Mouse (Mus musculus) forebrain, embryonic 14.5 days (tissue): Measurements from ENCODE around the gene Nostrin. TPM values are rescaled to one million over a fixed set of nuclear protein-coding genes. Genes with fewer than 3 reads are reported as not detected.

Experiments used
- ATAC-seq: fragments of 200-750 bp; cut with Nextera tagmentation; 2 replicates; pipeline ENCODE4 v1.8.0; 2017; ENCODE audit warnings: mild to moderate bottlenecking, moderate library complexity
- DNase-seq: peaks from one replicate; pipeline ENCODE4 v3.0.0-alpha.2; 2015; ENCODE audit warnings: low spot score
- H3K27ac ChIP-seq: fragments of 300-500 bp; sonication (generic); 2 replicates; pipeline ENCODE4 v1.5.1; 2014; ENCODE audit warnings: low read depth, mild to moderate bottlenecking, control low read depth, low read length, moderate library complexity
- H3K27me3 ChIP-seq: fragments of 300-500 bp; sonication (generic); replicated peaks from 2 replicates; pipeline ENCODE4 v1.6.1; 2014; ENCODE audit warnings: low read length, control low read depth, mixed read lengths; ENCODE audit not compliant: control insufficient read depth, insufficient read depth
- H3K36me3 ChIP-seq: fragments of 300-500 bp; sonication (generic); 2 replicates; pipeline ENCODE4 v1.6.1; 2014; ENCODE audit warnings: low read length, control low read depth; ENCODE audit not compliant: control insufficient read depth, insufficient read depth
- H3K4me1 ChIP-seq: fragments of 300-500 bp; sonication (generic); 2 replicates; pipeline ENCODE4 v1.6.1; 2014; ENCODE audit warnings: antibody characterized with exemption, low read length, control low read depth; ENCODE audit not compliant: control insufficient read depth, insufficient read depth
- H3K4me2 ChIP-seq: fragments of 300-500 bp; sonication (generic); 2 replicates; pipeline ENCODE4 v1.6.1; 2014; ENCODE audit warnings: mild to moderate bottlenecking, control low read depth, low read length
- H3K4me3 ChIP-seq: fragments of 300-500 bp; sonication (generic); 2 replicates; pipeline ENCODE4 v1.5.1; 2014; ENCODE audit warnings: low read depth, low read length, control low read depth
- H3K9ac ChIP-seq: fragments of 300-500 bp; sonication (generic); 2 replicates; pipeline ENCODE4 v1.6.1; 2014; ENCODE audit warnings: mild to moderate bottlenecking, low read length, control low read depth, moderate library complexity
- H3K9me3 ChIP-seq: fragments of 300-500 bp; sonication (generic); replicated peaks from 2 replicates; pipeline ENCODE4 v1.6.1; 2016; ENCODE audit warnings: low read length, control low read depth, mixed read lengths; ENCODE audit not compliant: control insufficient read depth
- WGBS: fragments of 180-500 bp; shearing (Covaris S2); extraction: QIAGEN DNeasy Blood & Tissue Kit; methylation state at CpG from one replicate; pipeline ENCODE4 v1.1.7; 2014; 5-methylcytosine and 5-hydroxymethylcytosine counted together
- polyA plus RNA-seq: library from polyadenylated mRNA; unstranded; fragments of >200 nt; fragmentation: Nextera tagmentation; extraction: Ambion mirVana; gene quantifications from 2 replicates; pipeline ENCODE4 v1.2.1, GENCODE M21; 2014

The Nostrin gene
- polyA plus RNA-seq, 1 experiment from 2014 or later: 1.2 TPM

DNA sequence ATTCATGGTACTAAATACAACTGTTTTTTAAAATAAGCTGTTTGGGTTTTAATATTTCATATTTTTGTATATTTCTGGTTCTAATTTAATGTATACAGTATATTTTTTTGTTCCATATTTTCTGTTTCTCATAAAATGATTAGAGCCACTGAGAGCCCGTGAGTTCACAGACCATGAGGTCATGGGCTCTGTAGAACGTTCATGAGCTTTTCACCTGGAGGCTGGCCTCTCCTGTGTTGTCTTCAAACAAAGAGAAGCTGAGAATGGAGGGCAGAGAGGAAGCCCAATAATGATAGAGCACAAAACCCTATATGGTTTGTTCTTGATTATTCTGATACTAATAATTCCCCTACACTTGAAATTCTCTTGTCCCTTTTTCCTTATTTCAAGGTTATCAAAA lies 89.1 kb downstream of the Nostrin start:
- 59% methylated on average over 2 of the region's 2 CpGs for WGBS

DNA sequence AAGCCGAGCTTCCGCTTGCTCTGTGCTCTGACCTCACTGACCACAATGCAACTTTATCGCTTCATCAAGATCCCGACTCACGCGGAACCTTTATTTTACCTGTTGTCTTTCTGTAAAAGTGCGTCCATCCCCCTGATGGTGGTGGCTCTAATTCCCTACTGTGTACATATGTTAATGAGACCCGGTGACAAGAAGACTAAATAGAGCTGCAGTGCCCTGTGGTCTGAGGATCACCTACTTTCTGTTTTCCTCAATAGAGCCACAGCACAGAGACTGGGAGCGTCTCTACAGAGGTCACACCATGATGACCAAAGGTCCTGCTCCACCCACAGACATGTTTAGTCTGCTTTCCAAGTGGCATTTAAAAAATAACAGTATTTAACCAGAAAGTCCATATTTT lies 91.3 kb downstream of the Nostrin start:
- H3K4me1 ChIP-seq: no peaks in the 10 kb centered on the region
- H3K4me2 ChIP-seq: no peak overlapping the region
- H3K4me3 ChIP-seq: no peak overlapping the region
- H3K27ac ChIP-seq: no peak overlapping the region
- DNase-seq (no peak), ATAC-seq (no peak)
- no peak overlapping the region for H3K9ac ChIP-seq
- 90% methylated on average over 9 of the region's 9 CpGs for WGBS
- no peaks in the 10 kb centered on the region for H3K27me3 ChIP-seq
- H3K36me3 ChIP-seq: no peaks in the 10 kb centered on the region
- H3K9me3 ChIP-seq: no peaks in the 10 kb centered on the region

More for the DNA sequence above, 89.1 kb downstream of the Nostrin start:
- DNase-seq (no peak), ATAC-seq (no peak)
- H3K4me2 ChIP-seq: no peak overlapping the region
- H3K9ac ChIP-seq: no peak overlapping the region
- H3K9me3 ChIP-seq: no peaks in the 10 kb centered on the region
- H3K4me1 ChIP-seq: no peaks in the 10 kb centered on the region
- no peaks in the 10 kb centered on the region for H3K27me3 ChIP-seq
- H3K36me3 ChIP-seq: no peaks in the 10 kb centered on the region
- no peak overlapping the region for H3K27ac ChIP-seq
- H3K4me3 ChIP-seq: no peak overlapping the region

DNA sequence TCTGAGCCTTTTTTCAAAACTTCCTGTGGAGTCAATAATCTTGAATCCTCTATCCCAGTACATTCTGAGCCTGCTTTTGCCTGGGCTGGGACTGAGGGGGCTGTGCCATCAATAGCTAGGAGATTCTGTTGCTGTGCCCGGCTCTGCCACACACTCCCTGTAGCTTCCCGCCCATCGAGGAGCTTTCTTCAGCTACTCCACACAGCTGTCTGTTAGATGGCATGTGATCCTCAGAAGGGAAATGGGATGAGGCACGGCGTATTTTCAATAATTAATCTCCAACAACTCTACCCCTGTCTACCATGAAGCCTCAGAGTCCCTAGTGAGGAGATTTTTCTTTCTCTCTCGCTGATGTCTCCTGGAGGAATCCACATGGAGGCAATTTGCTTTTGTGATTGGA lies 93.0 kb downstream of the Nostrin start:
- Histone ChIP-seq H3K27me3 (no peaks in the 10 kb centered on the region), H3K4me3 (no peak overlapping the region), H3K4me1 (no peaks in the 10 kb centered on the region), H3K9me3 (no peaks in the 10 kb centered on the region), H3K9ac (no peak overlapping the region), H3K36me3 (no peaks in the 10 kb centered on the region), H3K4me2 (no peak overlapping the region), H3K27ac (no peak overlapping the region)
- ATAC-seq (no peak), DNase-seq (no peak)
- 85% methylated on average over 6 of the region's 6 CpGs for WGBS

DNA sequence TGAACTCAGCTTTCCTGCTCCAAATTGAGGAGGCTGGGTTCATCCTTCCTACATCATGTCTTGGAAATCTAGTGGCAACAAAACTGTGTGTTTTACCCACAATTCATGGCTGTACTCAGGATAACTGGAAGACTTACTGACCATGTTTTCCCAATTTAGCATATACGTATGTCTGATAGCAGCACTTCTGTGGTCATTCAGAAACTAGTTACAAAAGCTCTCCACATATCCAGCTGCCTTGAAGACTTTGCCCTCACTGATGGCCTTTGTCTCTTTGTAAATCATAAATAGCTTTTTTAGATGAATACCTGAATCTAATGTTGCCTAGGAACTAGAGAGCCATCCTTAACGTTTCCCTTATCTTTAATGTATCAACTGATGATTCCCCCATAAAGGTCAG lies 94.5 kb downstream of the Nostrin start:
- no peak overlapping the region for H3K9ac ChIP-seq
- no peak overlapping the region for H3K4me3 ChIP-seq
- H3K9me3 ChIP-seq: no peaks in the 10 kb centered on the region
- 90% methylated on average over 2 of the region's 2 CpGs for WGBS
- no peaks in the 10 kb centered on the region for H3K27me3 ChIP-seq
- no peaks in the 10 kb centered on the region for H3K4me1 ChIP-seq
- no peak for ATAC-seq
- H3K27ac ChIP-seq: no peak overlapping the region
- no peak overlapping the region for H3K4me2 ChIP-seq
- no peaks in the 10 kb centered on the region for H3K36me3 ChIP-seq
- no peak for DNase-seq

DNA sequence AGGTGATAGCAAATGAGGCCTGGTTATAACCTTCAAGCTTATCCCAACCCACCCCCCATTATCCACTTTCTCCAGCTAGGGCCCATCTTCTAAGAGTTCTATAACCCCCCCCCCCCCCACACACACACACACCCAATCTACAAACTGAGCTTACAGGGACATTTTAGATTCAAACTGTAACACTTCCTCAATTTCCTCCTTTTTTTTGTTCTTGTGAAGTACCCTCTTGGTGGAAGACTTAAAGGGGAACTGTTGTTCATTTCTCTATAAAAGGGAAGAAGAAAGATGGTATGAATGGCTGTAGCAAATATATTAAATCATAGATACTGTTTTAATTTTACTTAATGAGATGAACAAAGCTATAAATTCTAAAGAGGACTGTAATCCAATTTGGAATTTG lies 96.5 kb downstream of the Nostrin start:
- H3K4me3 ChIP-seq: no peak overlapping the region
- no peak for ATAC-seq
- H3K36me3 ChIP-seq: no peaks in the 10 kb centered on the region
- H3K9me3 ChIP-seq: no peaks in the 10 kb centered on the region
- no peak overlapping the region for H3K9ac ChIP-seq
- DNase-seq: no peak
- no peak overlapping the region for H3K4me2 ChIP-seq
- H3K4me1 ChIP-seq: no peaks in the 10 kb centered on the region
- no peak overlapping the region for H3K27ac ChIP-seq
- H3K27me3 ChIP-seq: no peaks in the 10 kb centered on the region

DNA sequence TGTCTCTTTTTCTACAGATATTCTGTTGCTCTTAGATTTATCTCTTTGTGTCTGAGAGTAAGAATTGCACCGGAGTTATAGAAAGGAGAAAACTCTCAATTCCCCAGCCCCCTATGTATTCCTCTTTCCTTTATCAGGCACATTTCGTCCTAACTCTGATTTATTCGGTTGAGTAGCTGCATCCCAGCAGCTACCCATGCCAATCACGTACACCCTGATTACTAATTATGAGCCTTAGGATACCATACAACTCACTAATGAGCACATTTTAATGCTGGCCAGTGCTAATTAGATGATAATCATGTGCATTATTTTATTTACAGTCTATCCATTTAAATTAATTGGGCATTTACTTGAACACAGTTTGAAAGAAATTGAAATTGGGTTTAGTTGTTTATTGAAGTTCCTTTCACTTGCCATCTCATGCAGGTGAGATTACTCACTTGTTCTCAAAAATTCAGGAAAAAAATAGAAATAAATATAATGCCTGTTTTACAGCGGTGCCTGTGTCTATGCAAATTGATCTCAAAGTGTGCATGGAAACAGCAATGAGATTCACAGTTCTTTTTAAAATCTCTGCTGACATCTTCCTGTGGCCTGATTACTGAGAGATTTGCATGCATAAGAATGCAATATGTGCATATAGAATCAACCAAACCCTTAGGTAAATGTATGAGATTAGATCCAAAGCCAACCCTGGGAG lies 99.5 kb downstream of the Nostrin start:
- H3K9me3 ChIP-seq: no peaks in the 10 kb centered on the region
- no peaks in the 10 kb centered on the region for H3K4me1 ChIP-seq
- ATAC-seq (peak; percentile 97), DNase-seq (peak; percentile 94)
- H3K27me3 ChIP-seq: no peaks in the 10 kb centered on the region
- no peak overlapping the region for H3K4me2 ChIP-seq
- H3K9ac ChIP-seq: no peak overlapping the region
- 4% methylated on average over 5 of the region's 5 CpGs for WGBS
- no peaks in the 10 kb centered on the region for H3K36me3 ChIP-seq
- no peak overlapping the region for H3K27ac ChIP-seq
- no peak overlapping the region for H3K4me3 ChIP-seq

Other genes starting within 250 kb of the Nostrin start
- gene Spc25, start 70.4 kb downstream of the Nostrin start, polyA plus RNA-seq: 118 and 148 TPM in 2 replicates
- 0.17 TPM in 1 of 2 replicates, not detected in the other for gene G6pc2, start 75.3 kb downstream of the Nostrin start, polyA plus RNA-seq
- gene Abcb11, start 206.8 kb downstream of the Nostrin start, polyA plus RNA-seq: 0.04 TPM in 1 of 2 replicates, not detected in the other
- gene Dhrs9, start 244.6 kb downstream of the Nostrin start, polyA plus RNA-seq: not detected in 2 replicates